Mouse (Mus musculus) stomach, embryonic 16.5 days (tissue): ENCODE data around the gene Hmgb1. TPM values are rescaled to one million over a fixed set of nuclear protein-coding genes. Genes with fewer than 3 reads are reported as not detected.
"Not testable (repeated sequence)": the region's sequence is repeated elsewhere in the genome, so short reads cannot be mapped to it uniquely, and the experiment has no call there.

Experiments used
- ATAC-seq: fragments of 200-750 bp; cut with Nextera tagmentation; 2 replicates; pipeline ENCODE4 v1.8.0; 2017; ENCODE audit warnings: moderate number of reproducible peaks, moderate TSS enrichment; ENCODE audit not compliant: insufficient read depth, low FRiP score
- H3K27ac ChIP-seq: fragments of 300-500 bp; sonication (generic); 2 replicates; pipeline ENCODE4 v1.5.1; 2014; ENCODE audit warnings: low read length
- H3K27me3 ChIP-seq: fragments of 300-500 bp; sonication (generic); 2 replicates; pipeline ENCODE4 v1.6.1; 2014; ENCODE audit warnings: low read length, control low read depth, mixed read lengths; ENCODE audit not compliant: control insufficient read depth, insufficient read depth
- H3K36me3 ChIP-seq: fragments of 300-500 bp; sonication (generic); 2 replicates; pipeline ENCODE4 v1.6.1; 2014; ENCODE audit warnings: low read length; ENCODE audit not compliant: control insufficient read depth, insufficient read depth
- H3K4me1 ChIP-seq: fragments of 300-500 bp; sonication (generic); 2 replicates; pipeline ENCODE4 v1.6.1; 2014; ENCODE audit warnings: low read length, control low read depth, mixed read lengths; ENCODE audit not compliant: control insufficient read depth, insufficient read depth
- H3K4me2 ChIP-seq: fragments of 300-500 bp; sonication (generic); 2 replicates; pipeline ENCODE4 v1.6.1; 2014; ENCODE audit warnings: low read depth, low read length, mixed read lengths
- H3K4me3 ChIP-seq: fragments of 300-500 bp; sonication (generic); replicated peaks from 2 replicates; pipeline ENCODE4 v1.5.1; 2014; ENCODE audit warnings: mild to moderate bottlenecking, low read length
- H3K9ac ChIP-seq: fragments of 300-500 bp; sonication (generic); 2 replicates; pipeline ENCODE4 v1.6.1; 2014; ENCODE audit warnings: low read length
- H3K9me3 ChIP-seq: fragments of 300-500 bp; sonication (generic); replicated peaks from 2 replicates; pipeline ENCODE4 v1.6.1; 2016; ENCODE audit warnings: low read length, control low read depth; ENCODE audit not compliant: control insufficient read depth
- WGBS: fragments of 180-500 bp; shearing (Covaris S2); extraction: QIAGEN DNeasy Blood & Tissue Kit; methylation state at CpG from one replicate; pipeline ENCODE4 v1.1.7; 2014; 5-methylcytosine and 5-hydroxymethylcytosine counted together
- polyA plus RNA-seq: library from polyadenylated mRNA; unstranded; fragments of >200 nt; fragmentation: Nextera tagmentation; extraction: Ambion mirVana; gene quantifications from 2 replicates; pipeline ENCODE4 v1.2.1, GENCODE M21; 2015

Gene Hmgb1
- polyA plus RNA-seq, 1 experiment from 2014 or later, result 1,078 TPM

GRCm38 (mm10) chr5:149146691-149147090, 37.6 kb downstream of the Hmgb1 start:
- Histone ChIP-seq H3K36me3 (no peaks in the 10 kb centered on the region), H3K4me3 (no peak overlapping the region), H3K9ac (no peak overlapping the region), H3K4me1 (peaks cover 4% of the 10 kb centered on the region; the same call in 1 of the 2 replicates), H3K9me3 (no peaks in the 10 kb centered on the region), H3K27me3 (no peaks in the 10 kb centered on the region), H3K27ac (no peak overlapping the region), H3K4me2 (no peak overlapping the region)
- WGBS, result 68% methylated on average over 7 of the region's 7 CpGs
- ATAC-seq, result no peak

- Histone ChIP-seq H3K27me3 (no peaks in the 10 kb centered on the region), H3K36me3 (no peaks in the 10 kb centered on the region), H3K4me3 (no peak overlapping the region), H3K4me1 (peaks cover 4% of the 10 kb centered on the region; the same call in 1 of the 2 replicates), H3K9me3 (no peaks in the 10 kb centered on the region), H3K27ac (peak overlapping the region; percentile 25), H3K9ac (peak overlapping the region; percentile 44; the same call in 1 of the 2 replicates), H3K4me2 (0 out of 2 replicates have a peak overlapping the region, but pooled peaks have one; percentile 5)
- peak; percentile 77; the same call in 1 of the 2 replicates for ATAC-seq
- 50% methylated on average over 25 of the region's 25 CpGs for WGBS
These were observed 40.4 kb downstream of the Hmgb1 start for GRCm38 (mm10) chr5:149143766-149144375.

DNA sequence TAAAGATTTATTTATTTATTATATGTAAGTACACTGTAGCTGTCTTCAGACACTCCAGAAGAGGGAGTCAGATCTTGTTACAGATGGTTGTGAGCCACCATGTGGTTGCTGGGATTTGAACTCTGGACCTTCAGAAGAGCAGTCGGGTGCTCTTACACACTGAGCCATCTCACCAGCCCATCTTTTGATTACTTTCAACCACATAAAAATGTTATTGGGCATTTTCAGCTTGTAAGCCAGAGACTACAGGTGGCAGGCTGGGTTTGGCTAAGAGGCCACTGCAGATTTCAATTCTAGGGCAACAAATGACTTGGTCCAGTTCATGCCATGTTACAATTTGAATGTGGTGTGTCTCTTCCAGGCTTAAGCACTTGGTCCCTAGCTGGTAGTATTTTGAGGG, 43.1 kb downstream of the Hmgb1 start:
- H3K4me2 ChIP-seq, H3K9me3 ChIP-seq, H3K4me3 ChIP-seq, H3K36me3 ChIP-seq, H3K4me1 ChIP-seq, H3K9ac ChIP-seq, H3K27me3 ChIP-seq, ATAC-seq, H3K27ac ChIP-seq: not testable (repeated sequence)
- WGBS, result 89% methylated on average over 1 of the region's 1 CpGs

DNA sequence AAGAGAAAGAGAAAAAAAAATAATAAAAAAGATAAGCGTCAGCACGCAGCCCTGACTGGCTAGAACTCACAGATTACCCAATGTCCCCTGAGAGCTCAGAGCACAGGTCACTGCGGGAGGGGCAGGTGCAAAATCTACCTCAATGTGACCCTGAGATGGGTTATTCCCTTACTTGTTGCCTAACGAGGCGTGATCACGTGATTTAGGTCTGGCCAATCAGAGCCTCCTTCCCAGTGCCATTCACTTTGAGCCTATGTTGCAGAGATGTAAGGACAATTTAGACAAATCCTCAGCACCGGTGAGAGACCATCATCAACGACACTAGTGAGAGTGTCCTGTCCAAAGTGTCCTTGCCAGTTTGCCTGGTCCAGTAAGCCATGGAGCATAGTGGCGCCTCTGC, 44.0 kb downstream of the Hmgb1 start:
- no peak overlapping the region for H3K4me2 ChIP-seq
- H3K9me3 ChIP-seq, result no peaks in the 10 kb centered on the region
- H3K9ac ChIP-seq, result no peak overlapping the region
- H3K36me3 ChIP-seq, result no peaks in the 10 kb centered on the region
- H3K4me1 ChIP-seq, result peaks cover 4% of the 10 kb centered on the region; the same call in 1 of the 2 replicates
- ATAC-seq, result no peak
- no peak overlapping the region for H3K4me3 ChIP-seq
- no peak overlapping the region for H3K27ac ChIP-seq
- WGBS, result 63% methylated on average over 9 of the region's 9 CpGs
- H3K27me3 ChIP-seq, result no peaks in the 10 kb centered on the region

GRCm38 (mm10) chr5:149138087-149138486, 46.2 kb downstream of the Hmgb1 start:
- 92% methylated on average over 6 of the region's 6 CpGs for WGBS

GRCm38 (mm10) chr5:149137447-149137846, 46.8 kb downstream of the Hmgb1 start:
- Histone ChIP-seq H3K27me3 (no peaks in the 10 kb centered on the region), H3K4me2 (no peak overlapping the region), H3K4me1 (no peaks in the 10 kb centered on the region), H3K36me3 (no peaks in the 10 kb centered on the region), H3K9me3 (no peaks in the 10 kb centered on the region), H3K9ac (no peak overlapping the region), H3K4me3 (no peak overlapping the region), H3K27ac (no peak overlapping the region)
- 37% methylated on average over 3 of the region's 3 CpGs for WGBS
- no peak for ATAC-seq

More at GRCm38 (mm10) chr5:149138087-149138486, 46.2 kb downstream of the Hmgb1 start:
- H3K9me3 ChIP-seq, H3K4me2 ChIP-seq, ATAC-seq, H3K9ac ChIP-seq, H3K27me3 ChIP-seq, H3K4me1 ChIP-seq, H3K27ac ChIP-seq, H3K36me3 ChIP-seq, H3K4me3 ChIP-seq: not testable (repeated sequence)

DNA sequence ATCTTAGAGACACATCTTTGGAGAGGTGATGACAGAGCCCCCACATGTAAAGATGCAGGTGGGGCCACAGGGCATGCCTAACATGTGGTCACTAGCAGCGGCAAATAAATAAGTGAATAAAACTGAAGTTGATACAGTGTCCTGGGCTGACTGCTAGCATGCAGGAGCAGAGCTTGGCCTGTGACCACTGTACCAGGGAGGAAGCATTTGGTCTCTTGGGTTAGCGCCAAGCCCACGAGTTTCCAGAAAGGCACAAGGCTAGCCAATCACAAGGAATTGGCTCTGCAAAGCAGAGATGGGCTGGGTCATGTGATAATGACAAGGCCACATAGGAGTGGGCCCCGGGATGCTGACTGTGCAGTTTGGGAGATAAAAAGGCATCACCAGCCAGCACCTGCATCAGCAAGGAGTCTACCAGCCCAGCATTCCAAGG, 47.3 kb downstream of the Hmgb1 start:
- no peaks in the 10 kb centered on the region for H3K27me3 ChIP-seq
- no peak overlapping the region for H3K9ac ChIP-seq
- no peaks in the 10 kb centered on the region for H3K9me3 ChIP-seq
- ATAC-seq, result no peak
- 69% methylated on average over 4 of the region's 4 CpGs for WGBS
- no peaks in the 10 kb centered on the region for H3K4me1 ChIP-seq
- no peak overlapping the region for H3K4me2 ChIP-seq
- no peak overlapping the region for H3K27ac ChIP-seq
- no peak overlapping the region for H3K4me3 ChIP-seq
- H3K36me3 ChIP-seq, result no peaks in the 10 kb centered on the region

GRCm38 (mm10) chr5:149135455-149136354, 48.6 kb downstream of the Hmgb1 start:
- WGBS, result 84% methylated on average over 10 of the region's 10 CpGs
- H3K36me3 ChIP-seq, result no peaks in the 10 kb centered on the region
- H3K4me2 ChIP-seq, result no peak overlapping the region
- no peak overlapping the region for H3K4me3 ChIP-seq
- H3K9me3 ChIP-seq, result no peaks in the 10 kb centered on the region
- H3K27me3 ChIP-seq, result no peaks in the 10 kb centered on the region
- H3K27ac ChIP-seq, result no peak overlapping the region
- no peak overlapping the region for H3K9ac ChIP-seq
- no peak for ATAC-seq
- no peaks in the 10 kb centered on the region for H3K4me1 ChIP-seq
